ENCODE assay signal across 8 mouse cellular contexts in genomic region chr9:80155277-80155676, GRCm38 (mm10). TPM values are rescaled to one million over a fixed set of nuclear protein-coding genes. Genes with fewer than 3 reads are reported as not detected.
A peak's percentile ranks its signal among the peaks of the same experiment; 100 is the strongest.
DNase-seq lines count a peak whose midpoint lies in the region; ATAC-seq and TF ChIP-seq lines count a peak whose summit lies in the region.

No protein-coding gene starts in this region.

- H3K9ac ChIP-seq in forebrain, postnatal 0 days, result no peak overlapping the region
- no peak overlapping the region for H3K9ac ChIP-seq in hindbrain, embryonic 14.5 days
- no peak overlapping the region for H3K9ac ChIP-seq in neural tube, embryonic 13.5 days

- ATAC-seq in forebrain, postnatal 0 days, result peak; percentile 79
- ATAC-seq in hindbrain, embryonic 14.5 days (ENCODE audit: low FRiP score), result peak; percentile 73
- peak; percentile 67 for ATAC-seq in neural tube, embryonic 13.5 days (ENCODE audit: low read depth)
- ATAC-seq in erythroblast, adult 5-6 weeks (replicated peaks; ENCODE audit: low FRiP score, poor library complexity, severe bottlenecking), result no peak

- intact Hi-C loops in left cerebral cortex, adult 2 months (cut with DNase I), result no loop called here

- 75% methylated on average over 5 of the region's 5 CpGs for whole genome bisulfite sequencing in heart, embryonic 10.5 days
- WGBS in forebrain, postnatal 0 days, result 16% methylated on average over 5 of the region's 5 CpGs
- WGBS in hindbrain, embryonic 14.5 days, result 40% methylated on average over 5 of the region's 5 CpGs
- 40% methylated on average over 5 of the region's 5 CpGs for WGBS in neural tube, embryonic 13.5 days

- no peak overlapping the region for H3K4me3 ChIP-seq in heart, embryonic 10.5 days
- no peak overlapping the region for H3K4me3 ChIP-seq in forebrain, postnatal 0 days (ENCODE audit: low read depth, low read length)
- no peak overlapping the region for H3K4me3 ChIP-seq in hindbrain, embryonic 14.5 days (replicated peaks; ENCODE audit: low read length)
- H3K4me3 ChIP-seq in left cerebral cortex, adult 2 months, result no peak overlapping the region
- no peak overlapping the region for H3K4me3 ChIP-seq in neural tube, embryonic 13.5 days

- no peak overlapping the region for H3K27ac ChIP-seq in heart, embryonic 10.5 days
- H3K27ac ChIP-seq in forebrain, postnatal 0 days (ENCODE audit: low read depth, low read length), result no peak overlapping the region
- no peak overlapping the region; the same call in 1 of the 2 replicates for H3K27ac ChIP-seq in hindbrain, embryonic 14.5 days
- no peak overlapping the region for H3K27ac ChIP-seq in left cerebral cortex, adult 2 months
- H3K27ac ChIP-seq in neural tube, embryonic 13.5 days (replicated peaks), result no peak overlapping the region; the same call in 1 of the 2 replicates

- H3K27me3 ChIP-seq in heart, embryonic 10.5 days (ENCODE audit: insufficient read depth, poor library complexity, severe bottlenecking), result no peaks in the 10 kb centered on the region
- no peaks in the 10 kb centered on the region for H3K27me3 ChIP-seq in forebrain, postnatal 0 days (ENCODE audit: insufficient read depth, low read length)
- no peaks in the 10 kb centered on the region for H3K27me3 ChIP-seq in hindbrain, embryonic 14.5 days (ENCODE audit: control insufficient read depth, insufficient read depth, low read length)
- H3K27me3 ChIP-seq in neural tube, embryonic 13.5 days, result no peaks in the 10 kb centered on the region

- peaks cover 29% of the 10 kb centered on the region; the same call in 1 of the 2 replicates for H3K36me3 ChIP-seq in heart, embryonic 10.5 days
- H3K36me3 ChIP-seq in forebrain, postnatal 0 days (ENCODE audit: insufficient read depth), result no peaks in the 10 kb centered on the region
- H3K36me3 ChIP-seq in hindbrain, embryonic 14.5 days (replicated peaks; ENCODE audit: control insufficient read depth, insufficient read depth), result peaks cover 16% of the 10 kb centered on the region; the same call in 1 of the 2 replicates
- H3K36me3 ChIP-seq in neural tube, embryonic 13.5 days, result peaks cover 20% of the 10 kb centered on the region; the same call in 1 of the 2 replicates

- TF ChIP-seq CTCF in forebrain, postnatal 0 days (IDR thresholded peaks at IDR 0.05; ENCODE audit: low read depth), result no peak
- no peak for TF ChIP-seq CTCF in left cerebral cortex, adult 2 months (IDR thresholded peaks at IDR 0.05)

- H3K9me3 ChIP-seq in heart, embryonic 10.5 days, result no peaks in the 10 kb centered on the region
- H3K9me3 ChIP-seq in forebrain, postnatal 0 days (ENCODE audit: low read length), result no peaks in the 10 kb centered on the region
- no peaks in the 10 kb centered on the region for H3K9me3 ChIP-seq in hindbrain, embryonic 14.5 days (ENCODE audit: control insufficient read depth, low read length)
- no peaks in the 10 kb centered on the region for H3K9me3 ChIP-seq in neural tube, embryonic 13.5 days

- DNase-seq in heart, adult 11 months, result peak; percentile 97
- no peak for DNase-seq in heart, embryonic 10.5 days (ENCODE audit: low spot score)
- DNase-seq in forebrain, postnatal 0 days, result peak; percentile 70
- peak; percentile 66 for DNase-seq in hindbrain, embryonic 14.5 days (ENCODE audit: low spot score)
- peak; percentile 34 to 48 for DNase-seq in left cerebral cortex, adult 2 months (ENCODE audit: extremely low spot score in 1 of 2, low spot score in 2 of 2)
- no peak for DNase-seq in cerebellum, adult 18-20 months

- H3K4me1 ChIP-seq in heart, embryonic 10.5 days, result no peaks in the 10 kb centered on the region
- no peaks in the 10 kb centered on the region for H3K4me1 ChIP-seq in forebrain, postnatal 0 days (ENCODE audit: insufficient read depth)
- no peaks in the 10 kb centered on the region for H3K4me1 ChIP-seq in hindbrain, embryonic 14.5 days (replicated peaks; ENCODE audit: control insufficient read depth, insufficient read depth, low read length)
- no peaks in the 10 kb centered on the region for H3K4me1 ChIP-seq in neural tube, embryonic 13.5 days (replicated peaks)

- H3K4me2 ChIP-seq in forebrain, postnatal 0 days (ENCODE audit: low read depth), result no peak overlapping the region
- no peak overlapping the region for H3K4me2 ChIP-seq in hindbrain, embryonic 14.5 days (replicated peaks)
- no peak overlapping the region for H3K4me2 ChIP-seq in neural tube, embryonic 13.5 days

RNA-seq across cellular contexts. Expression of gene Myo6, which starts 9.6 kb away (rescaled TPM):
- polyA plus RNA-seq in heart, embryonic 10.5 days (2016; fragmentation: Nextera tagmentation; extraction: Ambion mirVana), result 9.8 and 15.1 TPM in 2 replicates
- total RNA-seq in forebrain, postnatal 0 days (2014; rRNA removed), result 31.7 and 34.4 TPM in 2 replicates
- 9.6 and 19.9 TPM in 2 replicates for polyA plus RNA-seq in forebrain, postnatal 0 days (2015; fragmentation: Nextera tagmentation; extraction: Ambion mirVana)
- 27.9 and 30.2 TPM in 2 replicates for polyA plus RNA-seq in hindbrain, embryonic 14.5 days (2014; fragmentation: Nextera tagmentation; extraction: Ambion mirVana)
- 10 to 100 TPM; 65.0 to 67.0 TPM for total RNA-seq in left cerebral cortex, adult 2 months (2021)
- 15.4 and 16.2 TPM in 2 replicates for polyA plus RNA-seq in neural tube, embryonic 13.5 days (2015; fragmentation: Nextera tagmentation; extraction: Ambion mirVana)
- 0.21 and 0.38 TPM in 2 replicates for total RNA-seq in erythroblast, adult 5-6 weeks (2015; ENCODE audit: low replicate concordance)
- total RNA-seq in erythroblast, adult 5-6 weeks (2017; ENCODE audit: low replicate concordance), result 0.51 and 2.1 TPM in 2 replicates

Comparison
In these comparisons a context has a peak if more than half of its experiments do, and no peak if none do; other contexts are left out.
1. DNase-seq: peak in heart, adult 11 months (single experiment), forebrain, postnatal 0 days (single experiment), hindbrain, embryonic 14.5 days (single experiment) and left cerebral cortex, adult 2 months (2 of 2); none in heart, embryonic 10.5 days (single experiment) and cerebellum, adult 18-20 months (0 of 2).